Mouse (Mus musculus) frontal cortex, postnatal 14 days (tissue): ENCODE results near the gene Zswim7.
"Not testable (repeated sequence)": the region's sequence is repeated elsewhere in the genome, so short reads cannot be mapped to it uniquely, and the experiment has no call there.

Experiments
- DNase-seq, 2 experiments: peaks; one replicate each; pipeline ENCODE4 v3.0.0; 2022; ENCODE audit warnings: low spot score in 2 of 2

Gene Zswim7

GRCm38 (mm10) chr11:62280675-62281600 is at the start of gene Zswim7, which contains the start of gene Ttc19:
Gene Zswim7 (minus strand): TSS chr11:62281375.
Gene Ttc19 (plus strand): TSS chr11:62281473.
- peak; percentile 84 to 88 for DNase-seq

GRCm38 (mm10) chr11:62323659-62324058 is 42.5 kb upstream of the Zswim7 start:
- no peak for DNase-seq

GRCm38 (mm10) chr11:62320097-62320496 is 38.9 kb upstream of the Zswim7 start:
- DNase-seq, result no peak

GRCm38 (mm10) chr11:62317746-62318145 is 36.6 kb upstream of the Zswim7 start:
- DNase-seq, result peak; percentile 28 to 50

- no peak for DNase-seq
Measured at GRCm38 (mm10) chr11:62314984-62315383, 33.8 kb upstream of the Zswim7 start.

GRCm38 (mm10) chr11:62309296-62309695 is 28.1 kb upstream of the Zswim7 start:
- no peak for DNase-seq

GRCm38 (mm10) chr11:62305866-62306265 is 24.7 kb upstream of the Zswim7 start:
- no peak for DNase-seq

- no peak for DNase-seq
Measured at GRCm38 (mm10) chr11:62298883-62299282, 17.7 kb upstream of the Zswim7 start.

- no peak for DNase-seq
Measured at GRCm38 (mm10) chr11:62294121-62294520, 12.9 kb upstream of the Zswim7 start.

GRCm38 (mm10) chr11:62287700-62288099 is 6.5 kb upstream of the Zswim7 start:
- DNase-seq, result no peak

GRCm38 (mm10) chr11:62285020-62285419 is 3.8 kb upstream of the Zswim7 start:
- no peak for DNase-seq

- not testable (repeated sequence) for DNase-seq
Measured at GRCm38 (mm10) chr11:62284020-62284419, 2.8 kb upstream of the Zswim7 start.

- no peak for DNase-seq
Measured at GRCm38 (mm10) chr11:62281601-62281997, 424 bp upstream of the Zswim7 start.

GRCm38 (mm10) chr11:62278027-62278426 is 3.1 kb downstream of the Zswim7 start:
- peak; percentile 25 to 63 for DNase-seq

- no peak for DNase-seq
Measured at GRCm38 (mm10) chr11:62277086-62277485, 4.1 kb downstream of the Zswim7 start.

GRCm38 (mm10) chr11:62270851-62271250 is 10.3 kb downstream of the Zswim7 start:
- no peak for DNase-seq

- DNase-seq, result no peak
Measured at GRCm38 (mm10) chr11:62269097-62269496, 12.1 kb downstream of the Zswim7 start.

- DNase-seq, result no peak
Measured at GRCm38 (mm10) chr11:62268381-62268780, 12.8 kb downstream of the Zswim7 start.

GRCm38 (mm10) chr11:62266466-62267214 is 14.5 kb downstream of the Zswim7 start:
- DNase-seq, result no peak

GRCm38 (mm10) chr11:62265642-62266041 is 15.5 kb downstream of the Zswim7 start:
- DNase-seq, result no peak

GRCm38 (mm10) chr11:62264018-62264417 is 17.2 kb downstream of the Zswim7 start:
- DNase-seq, result no peak

GRCm38 (mm10) chr11:62263599-62263998 is 17.6 kb downstream of the Zswim7 start:
- peak in 1 of 2 experiments; percentile 33 for DNase-seq

GRCm38 (mm10) chr11:62259214-62259613 is 22.0 kb downstream of the Zswim7 start:
- no peak for DNase-seq
